Mouse (Mus musculus) layer of hippocampus, adult 8-10 months (tissue): ENCODE measurements around the gene 1600002K03Rik. TPM values are rescaled to one million over a fixed set of nuclear protein-coding genes. Genes with fewer than 3 reads are reported as not detected.

Source experiments
- DNase-seq, 2 experiments: peaks; one replicate each; pipeline ENCODE4 v3.0.0; 2022; ENCODE audit warnings: low spot score in 2 of 2
- total RNA-seq, 4 experiments: library from RNA; stranded (reverse); gene quantifications; 2 replicates each; pipeline ENCODE4 v1.2.4; 2022

The 1600002K03Rik gene
- 1 to 10 TPM; 1.8 to 9.0 (median 6.2) TPM for total RNA-seq

GRCm38 (mm10) chr10:80172527-80173292 is at the start of gene 1600002K03Rik:
1600002K03Rik (plus strand) TSS chr10:80172944.
- DNase-seq, result peak; percentile 90 to 92

- DNase-seq, result no peak
These were observed 48.7 kb upstream of the 1600002K03Rik start for GRCm38 (mm10) chr10:80123932-80124562.

- no peak for DNase-seq
These were observed 44.8 kb upstream of the 1600002K03Rik start for GRCm38 (mm10) chr10:80127920-80128319.

- DNase-seq, result no peak
These were observed 42.9 kb upstream of the 1600002K03Rik start for GRCm38 (mm10) chr10:80129846-80130245.

- DNase-seq, result no peak
These were observed 42.2 kb upstream of the 1600002K03Rik start for GRCm38 (mm10) chr10:80130403-80131031.

- DNase-seq, result peak in 1 of 2 experiments; percentile 65
These were observed 41.3 kb upstream of the 1600002K03Rik start for GRCm38 (mm10) chr10:80131316-80131951.

GRCm38 (mm10) chr10:80131952-80132350 is 40.8 kb upstream of the 1600002K03Rik start:
- no peak for DNase-seq

- no peak for DNase-seq
These were observed 39.4 kb upstream of the 1600002K03Rik start for GRCm38 (mm10) chr10:80133226-80133849.

- no peak for DNase-seq
These were observed 38.3 kb upstream of the 1600002K03Rik start for GRCm38 (mm10) chr10:80134421-80134820.

GRCm38 (mm10) chr10:80135161-80135560 is 37.6 kb upstream of the 1600002K03Rik start:
- no peak for DNase-seq

GRCm38 (mm10) chr10:80135641-80136040 is 37.1 kb upstream of the 1600002K03Rik start:
- DNase-seq, result no peak

- no peak for DNase-seq
These were observed 36.4 kb upstream of the 1600002K03Rik start for GRCm38 (mm10) chr10:80136179-80136951.

- DNase-seq, result no peak
These were observed 35.7 kb upstream of the 1600002K03Rik start for GRCm38 (mm10) chr10:80136952-80137625.

- DNase-seq, result peak in 1 of 2 experiments; percentile 54
These were observed 34.9 kb upstream of the 1600002K03Rik start for GRCm38 (mm10) chr10:80137626-80138552.

- DNase-seq, result peak in 1 of 2 experiments; percentile 76
These were observed 33.9 kb upstream of the 1600002K03Rik start, which contains the start of gene Atp5d for GRCm38 (mm10) chr10:80138553-80139438. Atp5d (plus strand) TSS chr10:80138632.

- DNase-seq, result no peak
These were observed 33.3 kb upstream of the 1600002K03Rik start for GRCm38 (mm10) chr10:80139439-80139775.

- DNase-seq, result no peak
These were observed 32.6 kb upstream of the 1600002K03Rik start for GRCm38 (mm10) chr10:80139975-80140665.
